Mouse (Mus musculus) B cell, adult 62 days (primary cell): ENCODE results near the gene Ccl11. TPM values are rescaled to one million over a fixed set of nuclear protein-coding genes. Genes with fewer than 3 reads are reported as not detected.

Experiments
- total RNA-seq: library from RNA; stranded (reverse); gene quantifications from 4 replicates; pipeline ENCODE4 v1.2.4, GENCODE M21; 2023

Gene Ccl11
- total RNA-seq, result not detected in 4 replicates

DNA sequence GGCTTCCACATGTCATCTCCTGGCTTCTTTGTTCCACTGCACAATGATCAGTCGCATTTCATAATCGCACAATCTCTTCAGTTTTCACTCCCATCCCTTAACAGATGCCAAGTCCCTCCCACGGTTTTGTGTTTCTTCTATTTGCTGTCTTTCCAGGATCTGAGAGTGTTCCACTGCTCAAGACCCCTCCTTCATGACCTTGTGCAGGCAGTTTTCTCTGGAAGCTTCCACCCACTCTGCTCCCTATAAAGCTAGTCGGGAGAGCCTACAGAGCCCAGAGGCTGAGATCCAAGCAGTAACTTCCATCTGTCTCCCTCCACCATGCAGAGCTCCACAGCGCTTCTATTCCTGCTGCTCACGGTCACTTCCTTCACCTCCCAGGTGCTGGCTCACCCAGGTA, at the start of gene Ccl11:
TSS of gene Ccl11 (plus strand) at position 178 of the 400 bp plus-strand sequence.

DNA sequence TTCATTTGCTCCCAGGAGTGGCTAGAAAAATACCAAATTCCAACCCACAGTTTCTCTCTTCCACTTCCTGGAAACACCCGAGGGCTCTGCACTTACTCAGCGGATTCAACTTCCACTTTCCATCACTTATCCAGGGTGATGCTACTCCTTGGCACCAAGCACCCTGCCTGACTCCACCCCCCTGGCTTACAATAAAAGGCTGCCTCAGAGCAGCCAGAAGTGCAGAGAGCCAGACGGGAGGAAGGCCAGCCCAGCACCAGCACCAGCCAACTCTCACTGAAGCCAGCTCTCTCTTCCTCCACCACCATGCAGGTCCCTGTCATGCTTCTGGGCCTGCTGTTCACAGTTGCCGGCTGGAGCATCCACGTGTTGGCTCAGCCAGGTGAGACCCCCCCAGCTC, 22.3 kb upstream of the Ccl11 start, which contains the start of gene Ccl2:
TSS of gene Ccl2 (plus strand) at position 216 of the 400 bp plus-strand sequence.

DNA sequence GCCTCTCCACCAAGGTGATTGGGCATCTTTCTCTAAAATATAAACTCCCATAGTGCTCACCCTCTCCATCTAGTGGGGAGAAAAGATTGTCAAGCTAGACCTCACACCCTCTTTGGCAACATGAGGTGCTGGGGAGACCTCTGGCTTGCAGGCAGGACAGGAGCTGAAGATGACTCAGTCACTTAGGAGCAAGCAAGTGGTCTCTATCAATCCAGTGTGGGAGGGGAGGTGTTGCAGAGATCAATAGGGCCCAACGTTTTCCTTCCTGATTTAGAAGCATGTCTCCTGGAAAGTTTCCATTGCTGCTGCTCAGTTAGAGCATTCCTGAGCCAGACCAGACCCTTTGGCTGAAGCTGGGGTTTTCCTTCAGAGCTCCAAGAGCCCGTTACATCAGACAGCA, 19.1 kb upstream of the Ccl11 start, which contains the start of gene Gm17268:
TSS of gene Gm17268 (minus strand) at position 28 of the 400 bp plus-strand sequence.

DNA sequence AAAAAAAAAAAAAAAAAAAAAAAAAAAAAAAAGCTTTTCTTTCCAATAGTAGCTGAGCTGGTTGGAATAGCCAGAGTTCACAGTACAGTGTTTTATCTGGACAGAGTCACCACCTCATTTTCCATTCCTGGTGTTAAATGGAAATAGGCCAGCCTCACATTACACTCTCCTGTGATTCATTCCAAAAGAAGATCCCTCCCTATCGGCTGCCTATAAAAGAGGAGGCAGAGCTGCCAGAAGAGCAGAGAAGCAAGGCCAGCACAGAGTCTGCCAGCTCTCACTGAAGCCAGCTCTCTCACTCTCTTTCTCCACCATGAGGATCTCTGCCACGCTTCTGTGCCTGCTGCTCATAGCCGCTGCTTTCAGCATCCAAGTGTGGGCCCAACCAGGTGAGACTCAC, 12.2 kb upstream of the Ccl11 start, which contains the start of gene Ccl7:
TSS of gene Ccl7 (plus strand) at position 242 of the 400 bp plus-strand sequence.

GRCm38 (mm10) chr11:82101529-82101928, 43.9 kb downstream of the Ccl11 start, which contains the start of gene Ccl12:
Ccl12 (plus strand) TSS chr11:82101845.

Other genes starting within 250 kb of the Ccl11 start
- gene 5530401A14Rik, start 197.2 kb upstream of the Ccl11 start, total RNA-seq, result not detected in 4 replicates
- not detected in 4 replicates for gene Asic2, start 89.4 kb upstream of the Ccl11 start, total RNA-seq
- gene Ccl2, start 22.3 kb upstream of the Ccl11 start, total RNA-seq, result not detected in 4 replicates
- gene Gm17268, start 19.3 kb upstream of the Ccl11 start, total RNA-seq, result not detected in 4 replicates
- gene Ccl7, start 12.1 kb upstream of the Ccl11 start, total RNA-seq, result not detected in 4 replicates
- not detected in 4 replicates for gene Ccl12, start 44.0 kb downstream of the Ccl11 start, total RNA-seq
- gene Ccl8, start 57.4 kb downstream of the Ccl11 start, total RNA-seq, result not detected in 4 replicates
- gene Ccl1, start 247.9 kb downstream of the Ccl11 start, total RNA-seq, result not detected in 4 replicates